Mouse (Mus musculus): ENCODE results near the gene Rnaseh2c. TPM values are rescaled to one million over a fixed set of nuclear protein-coding genes. Genes with fewer than 3 reads are reported as not detected.

Gene Rnaseh2c
- polyA plus RNA-seq, 1 experiment from 2014 or later, result 126 TPM

GRCm38 (mm10) chr19:5579971-5580370 is 21.7 kb upstream of the Rnaseh2c start:
- Histone ChIP-seq H3K27ac (replicated peaks) (no peak overlapping the region), H3K4me3 (replicated peaks) (no peak overlapping the region), H3K27me3 (peaks cover 3% of the 10 kb centered on the region; the same call in 1 of the 2 replicates), H3K9ac (no peak overlapping the region), H3K4me2 (replicated peaks) (no peak overlapping the region), H3K4me1 (no peaks in the 10 kb centered on the region), H3K9me3 (replicated peaks) (no peaks in the 10 kb centered on the region), H3K36me3 (no peaks in the 10 kb centered on the region)
- no peak for ATAC-seq (ENCODE audit: insufficient number of reproducible peaks, low FRiP score, low TSS enrichment, low read depth)
- WGBS, result 75% methylated on average over 4 of the region's 4 CpGs

DNA sequence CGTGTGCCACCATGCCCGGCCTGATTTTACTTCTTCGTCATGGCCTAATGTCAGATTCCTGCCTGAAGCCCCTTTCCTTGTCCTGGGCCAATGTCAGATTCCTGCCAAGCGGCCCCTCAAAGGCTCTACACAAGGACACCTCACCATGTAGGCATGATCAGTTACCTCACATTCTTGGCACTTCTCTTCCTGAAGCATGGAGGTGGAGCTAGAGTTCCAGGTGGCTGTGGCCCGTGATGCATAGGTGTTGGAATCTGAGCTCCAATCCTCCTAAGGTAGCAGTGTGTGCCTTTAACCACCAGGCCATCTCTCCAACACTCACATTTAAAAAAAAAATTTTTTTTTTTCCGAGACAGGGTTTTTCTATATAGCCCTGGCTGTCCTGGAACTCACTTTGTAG is 20.9 kb upstream of the Rnaseh2c start:
- no peak for ATAC-seq (ENCODE audit: insufficient number of reproducible peaks, low FRiP score, low TSS enrichment, low read depth)
- Histone ChIP-seq H3K27me3 (peaks cover 3% of the 10 kb centered on the region; the same call in 1 of the 2 replicates), H3K4me2 (replicated peaks) (no peak overlapping the region), H3K4me1 (no peaks in the 10 kb centered on the region), H3K27ac (replicated peaks) (no peak overlapping the region), H3K9ac (no peak overlapping the region), H3K9me3 (replicated peaks) (no peaks in the 10 kb centered on the region), H3K36me3 (no peaks in the 10 kb centered on the region), H3K4me3 (replicated peaks) (no peak overlapping the region)
- 88% methylated on average over 6 of the region's 6 CpGs for WGBS

- no peak overlapping the region for H3K4me3 ChIP-seq (replicated peaks)
- H3K4me2 ChIP-seq (replicated peaks), result no peak overlapping the region
- no peak overlapping the region for H3K27ac ChIP-seq (replicated peaks)
- H3K27me3 ChIP-seq, result peaks cover 3% of the 10 kb centered on the region; the same call in 1 of the 2 replicates
- H3K4me1 ChIP-seq, result no peaks in the 10 kb centered on the region
- WGBS, result 72% methylated on average over 2 of the region's 2 CpGs
- ATAC-seq (ENCODE audit: insufficient number of reproducible peaks, low FRiP score, low TSS enrichment, low read depth), result no peak
- no peaks in the 10 kb centered on the region for H3K9me3 ChIP-seq (replicated peaks)
- no peaks in the 10 kb centered on the region for H3K36me3 ChIP-seq
- H3K9ac ChIP-seq, result no peak overlapping the region
Observed at GRCm38 (mm10) chr19:5581995-5582394, 19.7 kb upstream of the Rnaseh2c start.

GRCm38 (mm10) chr19:5589159-5589558 is 12.5 kb upstream of the Rnaseh2c start:
- H3K36me3 ChIP-seq, result no peaks in the 10 kb centered on the region
- H3K9me3 ChIP-seq (replicated peaks), result no peaks in the 10 kb centered on the region
- H3K27me3 ChIP-seq, result no peaks in the 10 kb centered on the region
- no peak for ATAC-seq (ENCODE audit: insufficient number of reproducible peaks, low FRiP score, low TSS enrichment, low read depth)
- WGBS, result 71% methylated on average over 9 of the region's 9 CpGs
- H3K27ac ChIP-seq (replicated peaks), result no peak overlapping the region
- H3K4me2 ChIP-seq (replicated peaks), result no peak overlapping the region
- H3K4me3 ChIP-seq (replicated peaks), result no peak overlapping the region
- H3K4me1 ChIP-seq, result no peaks in the 10 kb centered on the region
- no peak overlapping the region for H3K9ac ChIP-seq

GRCm38 (mm10) chr19:5591888-5592287 is 9.8 kb upstream of the Rnaseh2c start:
- 86% methylated on average over 6 of the region's 6 CpGs for WGBS
- H3K36me3 ChIP-seq, result no peaks in the 10 kb centered on the region
- H3K4me3 ChIP-seq (replicated peaks), result no peak overlapping the region
- H3K4me2 ChIP-seq (replicated peaks), result no peak overlapping the region
- no peak for ATAC-seq (ENCODE audit: insufficient number of reproducible peaks, low FRiP score, low TSS enrichment, low read depth)
- no peak overlapping the region for H3K27ac ChIP-seq (replicated peaks)
- H3K9ac ChIP-seq, result no peak overlapping the region
- no peaks in the 10 kb centered on the region for H3K27me3 ChIP-seq
- no peaks in the 10 kb centered on the region for H3K9me3 ChIP-seq (replicated peaks)
- no peaks in the 10 kb centered on the region for H3K4me1 ChIP-seq

DNA sequence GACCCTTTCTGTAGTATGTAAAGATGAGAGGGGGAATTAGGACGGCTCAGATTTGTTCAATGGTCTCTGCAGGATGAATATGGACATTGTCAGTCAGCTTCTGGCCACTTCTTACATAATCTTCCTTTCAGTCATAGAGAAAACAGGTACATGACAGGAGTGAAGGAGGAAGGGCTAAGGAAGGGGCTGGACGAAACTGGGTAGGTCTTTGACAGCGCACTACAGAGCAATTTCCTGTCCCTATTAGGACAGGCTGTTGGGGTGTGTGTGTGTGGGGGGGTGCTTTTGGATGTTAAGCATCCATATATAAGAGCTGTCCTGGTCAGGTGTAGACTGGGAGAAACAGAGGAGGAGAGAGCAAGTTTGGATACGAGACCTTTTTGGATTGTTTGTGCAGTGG is 2.4 kb upstream of the Rnaseh2c start:
- Histone ChIP-seq H3K4me3 (replicated peaks) (no peak overlapping the region), H3K4me2 (replicated peaks) (no peak overlapping the region), H3K9me3 (replicated peaks) (no peaks in the 10 kb centered on the region), H3K36me3 (peaks cover 12% of the 10 kb centered on the region), H3K27ac (replicated peaks) (no peak overlapping the region), H3K4me1 (peaks cover 25% of the 10 kb centered on the region), H3K27me3 (no peaks in the 10 kb centered on the region), H3K9ac (no peak overlapping the region)
- no peak for ATAC-seq (ENCODE audit: insufficient number of reproducible peaks, low FRiP score, low TSS enrichment, low read depth)
- 81% methylated on average over 4 of the region's 4 CpGs for whole genome bisulfite sequencing

DNA sequence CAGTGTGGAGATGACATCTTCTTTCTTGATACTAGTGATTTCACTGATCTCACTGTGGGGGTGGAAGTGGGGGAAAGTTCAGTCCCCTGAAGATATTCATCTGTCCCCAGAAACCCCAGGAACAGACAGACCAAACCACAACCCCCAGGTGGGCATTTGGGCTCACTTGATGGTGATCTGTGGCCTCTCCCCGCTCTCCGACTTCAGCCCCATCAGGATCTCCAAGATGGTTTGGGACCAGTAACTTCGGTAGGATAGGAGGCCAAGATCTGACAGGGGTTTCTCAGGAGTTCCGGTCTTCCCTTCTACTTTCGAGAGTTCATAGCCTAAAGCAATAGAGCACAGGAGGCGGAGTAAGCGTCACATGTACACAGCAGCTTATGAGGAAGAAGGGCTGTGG is 2.0 kb downstream of the Rnaseh2c start:
- no peak overlapping the region for H3K4me2 ChIP-seq (replicated peaks)
- H3K27me3 ChIP-seq, result no peaks in the 10 kb centered on the region
- H3K36me3 ChIP-seq, result peaks cover 55% of the 10 kb centered on the region
- 69% methylated on average over 7 of the region's 7 CpGs for WGBS
- H3K9ac ChIP-seq, result no peak overlapping the region
- no peak overlapping the region for H3K4me3 ChIP-seq (replicated peaks)
- no peak for ATAC-seq (ENCODE audit: insufficient number of reproducible peaks, low FRiP score, low TSS enrichment, low read depth)
- no peaks in the 10 kb centered on the region for H3K9me3 ChIP-seq (replicated peaks)
- peaks cover 38% of the 10 kb centered on the region for H3K4me1 ChIP-seq
- H3K27ac ChIP-seq (replicated peaks), result no peak overlapping the region

DNA sequence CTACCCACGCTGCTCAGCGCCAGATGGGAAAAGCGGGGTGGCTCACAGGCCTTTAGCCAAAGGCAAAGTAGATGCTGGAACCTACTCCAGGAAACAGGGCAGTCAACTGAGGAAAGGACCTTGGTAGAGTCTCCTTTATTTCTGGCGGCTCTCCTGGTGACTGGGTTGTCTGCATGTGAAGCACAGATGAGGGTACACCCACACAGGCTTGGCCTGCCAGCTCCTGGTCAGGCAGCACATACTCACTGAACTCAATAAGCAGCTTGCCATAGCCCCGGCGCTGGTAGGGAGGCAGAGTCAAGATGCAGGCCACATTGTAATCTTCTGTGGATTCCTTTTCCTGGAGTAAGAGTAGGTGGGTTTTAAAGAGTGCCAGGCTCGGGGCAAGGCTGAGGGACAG is 3.5 kb downstream of the Rnaseh2c start:
- no peak overlapping the region for H3K9ac ChIP-seq
- 87% methylated on average over 7 of the region's 7 CpGs for WGBS
- peaks cover 56% of the 10 kb centered on the region for H3K36me3 ChIP-seq
- H3K27me3 ChIP-seq, result no peaks in the 10 kb centered on the region
- H3K4me1 ChIP-seq, result peaks cover 45% of the 10 kb centered on the region
- no peaks in the 10 kb centered on the region for H3K9me3 ChIP-seq (replicated peaks)
- no peak overlapping the region for H3K4me2 ChIP-seq (replicated peaks)
- ATAC-seq (ENCODE audit: insufficient number of reproducible peaks, low FRiP score, low TSS enrichment, low read depth), result no peak
- H3K27ac ChIP-seq (replicated peaks), result no peak overlapping the region
- no peak overlapping the region for H3K4me3 ChIP-seq (replicated peaks)

DNA sequence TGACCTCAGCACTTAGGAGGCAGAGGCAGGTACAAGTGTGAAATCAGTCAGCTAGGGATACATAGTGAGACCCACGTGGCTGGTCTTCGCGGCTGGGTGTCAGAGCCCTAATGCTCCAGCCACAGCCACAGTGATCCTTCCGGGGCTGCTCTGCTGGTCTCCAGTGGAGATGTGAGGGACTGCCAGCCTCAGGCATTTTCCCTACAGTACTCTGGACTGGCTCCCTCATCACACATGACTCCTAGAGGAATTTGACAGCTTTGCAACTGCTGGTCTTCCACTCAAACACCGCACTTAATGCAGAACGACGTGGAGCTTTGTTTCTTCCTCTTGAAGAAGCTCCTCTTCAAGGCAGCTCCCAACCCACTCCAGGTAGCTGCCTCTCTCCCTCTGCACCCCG is 4.5 kb downstream of the Rnaseh2c start:
- Histone ChIP-seq H3K27me3 (no peaks in the 10 kb centered on the region), H3K27ac (replicated peaks) (no peak overlapping the region), H3K9me3 (replicated peaks) (no peaks in the 10 kb centered on the region), H3K4me2 (replicated peaks) (no peak overlapping the region), H3K36me3 (peaks cover 56% of the 10 kb centered on the region), H3K9ac (no peak overlapping the region), H3K4me1 (peaks cover 50% of the 10 kb centered on the region), H3K4me3 (replicated peaks) (no peak overlapping the region)
- WGBS, result 85% methylated on average over 8 of the region's 8 CpGs
- no peak for ATAC-seq (ENCODE audit: insufficient number of reproducible peaks, low FRiP score, low TSS enrichment, low read depth)

- Histone ChIP-seq H3K27me3 (no peaks in the 10 kb centered on the region), H3K4me2 (replicated peaks) (no peak overlapping the region), H3K9me3 (replicated peaks) (no peaks in the 10 kb centered on the region)
Observed at GRCm38 (mm10) chr19:5607705-5608410, 6.2 kb downstream of the Rnaseh2c start.

GRCm38 (mm10) chr19:5608707-5609106 is 7.0 kb downstream of the Rnaseh2c start:
- Histone ChIP-seq H3K9ac (peak overlapping the region; percentile 86; the same call in 1 of the 2 replicates), H3K4me3 (replicated peaks) (peak overlapping the region; percentile 81), H3K4me2 (replicated peaks) (peak overlapping the region; percentile 63), H3K4me1 (peaks cover 31% of the 10 kb centered on the region), H3K9me3 (replicated peaks) (no peaks in the 10 kb centered on the region), H3K27me3 (no peaks in the 10 kb centered on the region), H3K27ac (replicated peaks) (0 out of 2 replicates have a peak overlapping the region, but pooled peaks have one; percentile 99), H3K36me3 (peaks cover 48% of the 10 kb centered on the region)
- no peak for ATAC-seq (ENCODE audit: insufficient number of reproducible peaks, low FRiP score, low TSS enrichment, low read depth)
- 95% methylated on average over 13 of the region's 13 CpGs for WGBS

More at GRCm38 (mm10) chr19:5607705-5608410, 6.2 kb downstream of the Rnaseh2c start:
- Histone ChIP-seq H3K4me3 (replicated peaks) (no peak overlapping the region), H3K27ac (replicated peaks) (no peak overlapping the region), H3K36me3 (peaks cover 56% of the 10 kb centered on the region), H3K9ac (no peak overlapping the region), H3K4me1 (peaks cover 39% of the 10 kb centered on the region)
- no peak for ATAC-seq (ENCODE audit: insufficient number of reproducible peaks, low FRiP score, low TSS enrichment, low read depth)
- 93% methylated on average over 26 of the region's 26 CpGs for WGBS

- no peak for ATAC-seq (ENCODE audit: insufficient number of reproducible peaks, low FRiP score, low TSS enrichment, low read depth)
- Histone ChIP-seq H3K27me3 (no peaks in the 10 kb centered on the region), H3K4me1 (peaks cover 26% of the 10 kb centered on the region), H3K27ac (replicated peaks) (peak overlapping the region; percentile 99), H3K4me2 (replicated peaks) (peak overlapping the region; percentile 63), H3K9ac (peak overlapping the region; percentile 86), H3K36me3 (peaks cover 44% of the 10 kb centered on the region), H3K9me3 (replicated peaks) (no peaks in the 10 kb centered on the region), H3K4me3 (replicated peaks) (peak overlapping the region; percentile 81)
- 54% methylated on average over 10 of the region's 10 CpGs for WGBS
Observed at GRCm38 (mm10) chr19:5609171-5609546, 7.5 kb downstream of the Rnaseh2c start.
